Mouse (Mus musculus): ENCODE data around the gene Ociad2. TPM values are rescaled to one million over a fixed set of nuclear protein-coding genes. Genes with fewer than 3 reads are reported as not detected.

Gene Ociad2
- polyA plus RNA-seq, 1 experiment, result 18.0 TPM

GRCm38 (mm10) chr5:73313591-73313990, 27.2 kb downstream of the Ociad2 start:
- no peak overlapping the region for H3K4me3 ChIP-seq (ENCODE audit: insufficient read depth, low read length)
- no peak overlapping the region for H3K27ac ChIP-seq (ENCODE audit: insufficient read depth, low read length)
- 0 out of 2 replicates have a peak, but pooled peaks cover 5% of the 10 kb centered on the region for H3K4me1 ChIP-seq (ENCODE audit: control insufficient read depth, insufficient read depth, low read length)
- TF ChIP-seq CTCF (IDR thresholded peaks at IDR 0.05; ENCODE audit: borderline replicate concordance, insufficient read depth, low read length) (no peak), POLR2A (IDR thresholded peaks at IDR 0.05; ENCODE audit: low read depth, low read length) (no peak)

- no peak overlapping the region for H3K4me3 ChIP-seq (ENCODE audit: insufficient read depth, low read length)
- 0 out of 2 replicates have a peak, but pooled peaks cover 5% of the 10 kb centered on the region for H3K4me1 ChIP-seq (ENCODE audit: control insufficient read depth, insufficient read depth, low read length)
- H3K27ac ChIP-seq (ENCODE audit: insufficient read depth, low read length), result no peak overlapping the region
- no peak for TF ChIP-seq POLR2A (IDR thresholded peaks at IDR 0.05; ENCODE audit: low read depth, low read length)
- TF ChIP-seq CTCF (IDR thresholded peaks at IDR 0.05; ENCODE audit: borderline replicate concordance, insufficient read depth, low read length), result no peak
Observed at GRCm38 (mm10) chr5:73311458-73311857, 29.4 kb downstream of the Ociad2 start.

DNA sequence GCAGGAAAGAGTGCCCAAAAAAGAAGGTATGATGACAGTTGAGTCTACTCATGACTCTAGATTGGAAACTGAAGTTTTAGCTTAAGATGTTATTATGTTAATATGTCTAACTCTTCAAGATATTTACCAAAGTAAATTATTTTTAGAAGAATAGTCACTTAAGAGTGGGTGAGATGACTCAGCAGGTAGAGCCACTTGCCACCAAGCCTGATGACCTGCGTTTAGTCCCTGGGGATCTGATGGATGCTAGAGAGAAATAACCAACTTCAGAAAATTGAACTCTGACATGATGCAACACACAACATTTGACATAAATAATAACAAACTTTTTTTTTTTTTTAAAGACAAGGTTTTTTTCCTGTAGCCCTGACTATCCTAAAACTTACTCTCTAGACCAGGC, 30.4 kb downstream of the Ociad2 start:
- Histone ChIP-seq H3K4me1 (ENCODE audit: control insufficient read depth, insufficient read depth, low read length) (0 out of 2 replicates have a peak, but pooled peaks cover 5% of the 10 kb centered on the region), H3K27ac (ENCODE audit: insufficient read depth, low read length) (no peak overlapping the region; the same call in 1 of the 2 replicates), H3K4me3 (ENCODE audit: insufficient read depth, low read length) (no peak overlapping the region)
- TF ChIP-seq CTCF (IDR thresholded peaks at IDR 0.05; ENCODE audit: borderline replicate concordance, insufficient read depth, low read length) (no peak), POLR2A (IDR thresholded peaks at IDR 0.05; ENCODE audit: low read depth, low read length) (no peak)

- H3K4me3 ChIP-seq (ENCODE audit: insufficient read depth, low read length), result no peak overlapping the region
- H3K4me1 ChIP-seq (ENCODE audit: control insufficient read depth, insufficient read depth, low read length), result 0 out of 2 replicates have a peak, but pooled peaks cover 5% of the 10 kb centered on the region
- no peak overlapping the region for H3K27ac ChIP-seq (ENCODE audit: insufficient read depth, low read length)
- TF ChIP-seq CTCF (IDR thresholded peaks at IDR 0.05; ENCODE audit: borderline replicate concordance, insufficient read depth, low read length) (no peak), POLR2A (IDR thresholded peaks at IDR 0.05; ENCODE audit: low read depth, low read length) (no peak)
Observed at GRCm38 (mm10) chr5:73309496-73309895, 31.3 kb downstream of the Ociad2 start.

- no peak overlapping the region for H3K27ac ChIP-seq (ENCODE audit: insufficient read depth, low read length)
Observed at GRCm38 (mm10) chr5:73307297-73307696, 33.5 kb downstream of the Ociad2 start.

DNA sequence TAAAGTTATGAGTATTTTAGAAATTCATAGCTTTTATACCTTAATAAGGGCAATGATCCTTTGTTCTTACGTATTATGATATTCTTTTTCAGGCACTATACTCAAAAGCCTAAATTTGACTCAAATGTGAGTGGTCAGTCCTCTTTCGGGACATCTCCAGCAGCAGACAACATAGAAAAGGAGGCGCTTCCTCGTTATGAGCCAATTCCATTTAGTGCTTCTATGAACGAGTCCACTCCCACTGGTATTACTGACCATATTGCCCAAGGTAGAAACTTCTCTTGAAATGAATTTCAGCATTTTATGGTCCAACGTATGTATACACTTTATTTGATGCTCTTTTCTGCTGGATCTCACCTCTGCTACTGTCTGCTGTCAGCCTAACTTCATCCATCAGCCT, 34.3 kb downstream of the Ociad2 start:
- Histone ChIP-seq H3K4me3 (ENCODE audit: insufficient read depth, low read length) (no peak overlapping the region), H3K27ac (ENCODE audit: insufficient read depth, low read length) (no peak overlapping the region), H3K4me1 (ENCODE audit: control insufficient read depth, insufficient read depth, low read length) (0 out of 2 replicates have a peak, but pooled peaks cover 5% of the 10 kb centered on the region)
- TF ChIP-seq CTCF (IDR thresholded peaks at IDR 0.05; ENCODE audit: borderline replicate concordance, insufficient read depth, low read length) (no peak), POLR2A (IDR thresholded peaks at IDR 0.05; ENCODE audit: low read depth, low read length) (no peak)

More at GRCm38 (mm10) chr5:73307297-73307696, 33.5 kb downstream of the Ociad2 start:
- Histone ChIP-seq H3K4me3 (ENCODE audit: insufficient read depth, low read length) (no peak overlapping the region), H3K4me1 (ENCODE audit: control insufficient read depth, insufficient read depth, low read length) (0 out of 2 replicates have a peak, but pooled peaks cover 5% of the 10 kb centered on the region)
- TF ChIP-seq CTCF (IDR thresholded peaks at IDR 0.05; ENCODE audit: borderline replicate concordance, insufficient read depth, low read length), result no peak

DNA sequence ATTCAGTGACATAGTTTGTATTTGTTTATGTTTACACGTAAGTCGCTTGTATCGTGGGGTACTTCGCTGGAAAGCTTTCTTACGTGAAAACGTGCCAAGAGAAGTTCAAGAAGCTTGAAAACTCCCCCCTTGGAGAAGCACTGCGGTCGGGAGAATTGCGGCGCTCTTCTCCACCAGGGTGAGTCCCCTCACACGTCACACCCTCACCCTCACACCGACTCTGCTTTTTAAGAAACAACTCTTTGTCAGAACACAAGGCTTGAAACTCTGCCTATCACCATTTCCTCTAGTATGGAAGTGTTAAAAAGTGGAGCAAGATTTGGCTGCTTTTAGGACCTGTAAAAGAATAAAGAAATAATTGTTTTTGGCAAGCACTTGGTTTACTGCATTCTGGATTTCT, 36.3 kb downstream of the Ociad2 start:
- TF ChIP-seq POLR2A (IDR thresholded peaks at IDR 0.05; ENCODE audit: low read depth, low read length), result no peak
- TF ChIP-seq CTCF (IDR thresholded peaks at IDR 0.05; ENCODE audit: borderline replicate concordance, insufficient read depth, low read length), result no peak
- H3K4me3 ChIP-seq (ENCODE audit: insufficient read depth, low read length), result no peak overlapping the region

DNA sequence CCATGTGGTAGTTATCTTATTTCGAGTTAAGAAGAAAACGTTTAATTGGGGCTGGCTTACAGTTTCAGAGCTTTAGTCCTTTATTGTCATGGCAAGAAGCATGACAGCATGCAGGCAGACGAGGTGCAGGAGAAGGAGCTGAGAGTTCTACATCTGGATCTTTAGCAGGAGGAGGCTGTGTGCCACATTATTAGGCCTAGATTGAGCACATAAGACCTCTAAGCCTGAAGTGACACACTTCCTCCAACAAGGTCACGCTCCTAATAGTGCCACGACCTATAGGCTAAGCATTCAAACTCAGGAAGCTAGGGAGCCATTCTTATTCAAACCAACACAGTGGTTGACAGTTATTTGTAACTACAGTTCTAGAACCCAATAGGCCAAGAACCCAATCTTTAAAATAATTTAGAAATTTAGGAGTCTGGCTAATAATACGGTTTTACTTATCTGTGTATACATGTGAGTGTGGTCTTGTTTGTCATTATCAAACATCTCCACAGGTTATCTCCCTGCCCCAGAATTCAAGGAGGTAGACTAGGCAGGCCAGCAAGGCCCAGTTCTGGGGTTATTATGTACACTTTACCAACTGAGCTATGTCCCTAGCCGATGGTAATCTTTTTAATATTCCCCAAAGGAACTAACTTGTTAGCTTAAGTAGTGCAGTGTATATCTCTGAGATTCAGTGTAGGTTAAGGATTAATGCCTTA, 39.1 kb downstream of the Ociad2 start:
- no peak overlapping the region for H3K27ac ChIP-seq (ENCODE audit: insufficient read depth, low read length)
- TF ChIP-seq POLR2A (IDR thresholded peaks at IDR 0.05; ENCODE audit: low read depth, low read length), result no peak
- no peak for TF ChIP-seq CTCF (IDR thresholded peaks at IDR 0.05; ENCODE audit: borderline replicate concordance, insufficient read depth, low read length)
- no peaks in the 10 kb centered on the region for H3K4me1 ChIP-seq (ENCODE audit: control insufficient read depth, insufficient read depth, low read length)
- H3K4me3 ChIP-seq (ENCODE audit: insufficient read depth, low read length), result no peak overlapping the region

More for the DNA sequence above, 36.3 kb downstream of the Ociad2 start:
- 0 out of 2 replicates have a peak, but pooled peaks cover 4% of the 10 kb centered on the region for H3K4me1 ChIP-seq (ENCODE audit: control insufficient read depth, insufficient read depth, low read length)
- H3K27ac ChIP-seq (ENCODE audit: insufficient read depth, low read length), result no peak overlapping the region

DNA sequence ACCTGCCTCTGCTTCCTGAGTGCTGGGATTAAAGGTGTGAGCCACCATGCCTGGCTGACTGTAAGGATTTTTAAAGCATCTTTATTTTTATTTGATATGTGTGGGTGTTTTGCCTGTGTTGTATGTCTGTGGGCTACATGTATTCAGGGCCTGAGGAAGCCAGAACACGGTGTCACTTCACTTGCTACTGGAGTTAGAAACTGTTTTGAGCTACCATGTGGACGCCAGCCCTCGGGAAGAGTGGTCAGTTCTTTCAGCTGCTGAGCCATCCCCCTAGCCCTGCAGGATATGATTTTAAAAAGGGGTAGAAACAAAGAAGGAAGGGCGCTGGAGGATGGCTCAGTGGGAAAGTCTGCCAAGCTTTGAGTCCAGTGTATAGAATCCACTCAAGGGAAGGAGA, 44.9 kb downstream of the Ociad2 start:
- no peaks in the 10 kb centered on the region for H3K4me1 ChIP-seq (ENCODE audit: control insufficient read depth, insufficient read depth, low read length)
- H3K4me3 ChIP-seq (ENCODE audit: insufficient read depth, low read length), result no peak overlapping the region
- H3K27ac ChIP-seq (ENCODE audit: insufficient read depth, low read length), result no peak overlapping the region
- no peak for TF ChIP-seq CTCF (IDR thresholded peaks at IDR 0.05; ENCODE audit: borderline replicate concordance, insufficient read depth, low read length)
- no peak for TF ChIP-seq POLR2A (IDR thresholded peaks at IDR 0.05; ENCODE audit: low read depth, low read length)

GRCm38 (mm10) chr5:73295016-73295415, 45.8 kb downstream of the Ociad2 start:
- H3K27ac ChIP-seq (ENCODE audit: insufficient read depth, low read length), result no peak overlapping the region
- H3K4me1 ChIP-seq (ENCODE audit: control insufficient read depth, insufficient read depth, low read length), result no peaks in the 10 kb centered on the region
- no peak overlapping the region for H3K4me3 ChIP-seq (ENCODE audit: insufficient read depth, low read length)
- no peak for TF ChIP-seq POLR2A (IDR thresholded peaks at IDR 0.05; ENCODE audit: low read depth, low read length)
- TF ChIP-seq CTCF (IDR thresholded peaks at IDR 0.05; ENCODE audit: borderline replicate concordance, insufficient read depth, low read length), result no peak

Data from embryonic fibroblast, embryonic 13.5 days (primary cell).